Mouse (Mus musculus): Measurements from ENCODE around the gene Tle3.

Tle3 gene

GRCm38 (mm10) chr9:61371755-61372509, at the start of gene Tle3:
Gene Tle3 (plus strand): TSS chr9:61372366.
- peak; percentile 100 for DNase-seq

GRCm38 (mm10) chr9:61323221-61323620, 48.9 kb upstream of the Tle3 start:
- peak in 1 of 2 experiments; percentile 53 for DNase-seq

- no peak for DNase-seq
Observed at GRCm38 (mm10) chr9:61323879-61324278, 48.3 kb upstream of the Tle3 start.

- DNase-seq = peak in 1 of 2 experiments; percentile 37
Observed at GRCm38 (mm10) chr9:61324354-61324753, 47.8 kb upstream of the Tle3 start.

- no peak for DNase-seq
Observed at GRCm38 (mm10) chr9:61325012-61325411, 47.2 kb upstream of the Tle3 start.

- DNase-seq = no peak
Observed at GRCm38 (mm10) chr9:61325931-61326351, 46.2 kb upstream of the Tle3 start.

- peak; percentile 51 to 64 for DNase-seq
Observed at GRCm38 (mm10) chr9:61326922-61327321, 45.2 kb upstream of the Tle3 start.

GRCm38 (mm10) chr9:61328173-61328572, 44.0 kb upstream of the Tle3 start:
- no peak for DNase-seq

GRCm38 (mm10) chr9:61330747-61331146, 41.4 kb upstream of the Tle3 start:
- no peak for DNase-seq

- peak in 1 of 2 experiments; percentile 50 for DNase-seq
Observed at GRCm38 (mm10) chr9:61332226-61332936, 39.8 kb upstream of the Tle3 start.

- DNase-seq = no peak
Observed at GRCm38 (mm10) chr9:61336179-61336578, 36.0 kb upstream of the Tle3 start.

GRCm38 (mm10) chr9:61336591-61337587, 35.3 kb upstream of the Tle3 start:
- DNase-seq = peak; percentile 50 to 56

- no peak for DNase-seq
Observed at GRCm38 (mm10) chr9:61337665-61338064, 34.5 kb upstream of the Tle3 start.

GRCm38 (mm10) chr9:61339311-61339710, 32.9 kb upstream of the Tle3 start:
- DNase-seq = no peak

- no peak for DNase-seq
Observed at GRCm38 (mm10) chr9:61340333-61340732, 31.8 kb upstream of the Tle3 start.

GRCm38 (mm10) chr9:61342297-61342696, 29.9 kb upstream of the Tle3 start:
- no peak for DNase-seq

- DNase-seq = no peak
Observed at GRCm38 (mm10) chr9:61344684-61345083, 27.5 kb upstream of the Tle3 start.

GRCm38 (mm10) chr9:61347011-61347410, 25.2 kb upstream of the Tle3 start:
- no peak for DNase-seq

- DNase-seq = peak; percentile 77 to 83
Observed at GRCm38 (mm10) chr9:61348036-61348435, 24.1 kb upstream of the Tle3 start.

- no peak for DNase-seq
Observed at GRCm38 (mm10) chr9:61348616-61349015, 23.6 kb upstream of the Tle3 start.

GRCm38 (mm10) chr9:61349697-61350096, 22.5 kb upstream of the Tle3 start:
- DNase-seq = no peak

GRCm38 (mm10) chr9:61351164-61351563, 21.0 kb upstream of the Tle3 start:
- DNase-seq = peak in 1 of 2 experiments; percentile 62

GRCm38 (mm10) chr9:61358933-61359332, 13.2 kb upstream of the Tle3 start:
- peak; percentile 51 to 58 for DNase-seq

All from cerebellum, postnatal 10 days (tissue).